Mouse (Mus musculus): ENCODE measurements around the gene Tbc1d9b. TPM values are rescaled to one million over a fixed set of nuclear protein-coding genes. Genes with fewer than 3 reads are reported as not detected.

Tbc1d9b gene
- polyA plus RNA-seq, 1 experiment from 2014 or later, result 37.5 TPM

GRCm38 (mm10) chr11:50219833-50220232 lies 88.6 kb downstream of the Tbc1d9b start:
- no peak overlapping the region for H3K9ac ChIP-seq
- H3K27me3 ChIP-seq, result no peaks in the 10 kb centered on the region
- 58% methylated on average over 2 of the region's 2 CpGs for WGBS
- H3K4me3 ChIP-seq, result no peak overlapping the region
- H3K9me3 ChIP-seq, result no peaks in the 10 kb centered on the region
- peaks cover 36% of the 10 kb centered on the region for H3K4me1 ChIP-seq (replicated peaks)
- no peak for ATAC-seq (ENCODE audit: low FRiP score)
- H3K27ac ChIP-seq, result no peak overlapping the region
- no peak overlapping the region for H3K4me2 ChIP-seq
- peaks cover 4% of the 10 kb centered on the region; the same call in 1 of the 2 replicates for H3K36me3 ChIP-seq

Other genes with a start within 250 kb of the Tbc1d9b start
- gene Rasgef1c, start 229.6 kb upstream of the Tbc1d9b start, polyA plus RNA-seq (2015; fragmentation: Nextera tagmentation; extraction: Ambion mirVana), result 14.4 and 16.5 TPM in 2 replicates
- 60.3 and 63.6 TPM in 2 replicates for gene Rnf130, start 106.0 kb upstream of the Tbc1d9b start, polyA plus RNA-seq (2015; fragmentation: Nextera tagmentation; extraction: Ambion mirVana)
- 30.2 and 30.6 TPM in 2 replicates for gene Mrnip, start 43.0 kb downstream of the Tbc1d9b start, polyA plus RNA-seq (2015; fragmentation: Nextera tagmentation; extraction: Ambion mirVana)
- gene Sqstm1, start 79.4 kb downstream of the Tbc1d9b start, polyA plus RNA-seq (2015; fragmentation: Nextera tagmentation; extraction: Ambion mirVana), result 318 and 320 TPM in 2 replicates
- 30.4 and 36.6 TPM in 2 replicates for gene Mgat4b, start 79.5 kb downstream of the Tbc1d9b start, polyA plus RNA-seq (2015; fragmentation: Nextera tagmentation; extraction: Ambion mirVana)
- 1.4 and 2.3 TPM in 2 replicates for gene Ltc4s, start 107.2 kb downstream of the Tbc1d9b start, polyA plus RNA-seq (2015; fragmentation: Nextera tagmentation; extraction: Ambion mirVana)
- gene Maml1, start 160.9 kb downstream of the Tbc1d9b start, polyA plus RNA-seq (2015; fragmentation: Nextera tagmentation; extraction: Ambion mirVana), result 3.2 and 3.3 TPM in 2 replicates
- gene Canx, start 194.3 kb downstream of the Tbc1d9b start, polyA plus RNA-seq (2015; fragmentation: Nextera tagmentation; extraction: Ambion mirVana), result 265 and 269 TPM in 2 replicates
- 0.75 and 1.4 TPM in 2 replicates for gene Cby3, start 223.1 kb downstream of the Tbc1d9b start, polyA plus RNA-seq (2015; fragmentation: Nextera tagmentation; extraction: Ambion mirVana)
- 534 and 549 TPM in 2 replicates for gene Hnrnph1, start 245.6 kb downstream of the Tbc1d9b start, polyA plus RNA-seq (2015; fragmentation: Nextera tagmentation; extraction: Ambion mirVana)

Data from hindbrain, embryonic 13.5 days (tissue).